Mouse (Mus musculus) T-helper 17 cell (primary cell): ENCODE data around the gene Nenf.

ENCODE experiments used
- in situ Hi-C, 2 experiments: fragments of 300-600 bp; cut with MboI, MseI; formaldehyde crosslinking; loops; 1 replicate in 1 of 2; 2 replicates in 1 of 2; pipeline ENCODE4 v1.15.1; 2025; ENCODE audit warnings: high pct_unique_total_duplicates in 2 of 2

The Nenf gene

DNA sequence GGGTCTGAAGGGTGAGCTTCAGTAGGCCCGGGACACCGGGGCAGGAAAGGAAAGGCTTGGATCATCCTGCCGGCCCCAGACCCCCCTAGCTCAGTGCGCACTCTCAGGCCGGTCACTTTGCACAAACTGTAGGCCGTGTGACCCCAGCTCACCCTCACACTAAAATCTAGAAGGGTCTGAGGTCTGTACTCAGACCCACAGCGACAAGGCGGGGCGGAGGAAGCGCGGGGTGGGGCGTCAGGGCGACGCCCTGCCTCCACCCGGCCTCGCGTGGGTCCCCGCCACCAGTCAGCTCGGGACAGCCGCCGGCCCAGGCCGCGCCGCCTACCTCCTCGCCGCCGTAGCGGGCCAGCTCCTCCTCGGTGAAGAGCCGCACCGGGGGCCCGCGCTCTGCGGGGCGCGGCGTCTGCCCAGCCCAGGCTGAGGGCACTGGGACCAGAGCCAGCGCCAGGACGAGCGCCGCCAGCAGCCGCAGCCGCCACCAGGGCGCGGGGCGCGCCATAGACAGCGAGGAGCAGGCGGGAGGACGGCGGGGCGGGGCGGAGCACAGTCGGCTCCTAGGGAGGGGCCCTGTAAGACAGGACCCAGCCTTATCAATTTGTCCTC is at the start of gene Nenf:
Gene Nenf, minus strand, starts transcription at position 604 of the 606 bp plus-strand sequence.
- in situ Hi-C loops = loop anchor here in 1 of 2 experiments (5.0 kb wide), 1 partner anchor 1445 kb away; no protein-coding TSS in a partner anchor

- in situ Hi-C loops = no loop called here
Measured at GRCm38 (mm10) chr1:191364477-191364876, 46.5 kb upstream of the Nenf start.

DNA sequence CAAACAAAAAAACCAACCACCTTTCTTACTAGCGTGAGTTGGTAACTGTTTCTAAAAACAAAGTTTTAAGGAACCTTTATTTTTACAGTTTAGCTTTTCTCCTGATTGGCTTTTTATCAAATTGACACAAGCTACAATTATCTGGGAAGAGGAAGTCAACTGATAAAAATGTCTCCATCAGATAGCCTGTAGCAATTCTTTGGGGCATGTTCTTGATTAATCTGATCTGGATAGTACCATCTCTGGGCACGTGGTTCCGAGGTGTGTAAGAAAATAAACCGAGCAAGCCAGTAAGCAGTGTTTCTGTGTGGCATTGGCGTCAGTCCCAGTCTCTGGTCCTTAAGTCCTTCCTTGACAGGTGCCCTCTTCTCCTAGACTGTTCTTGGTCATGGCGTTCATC is 44.4 kb upstream of the Nenf start:
- in situ Hi-C loops = no loop called here

DNA sequence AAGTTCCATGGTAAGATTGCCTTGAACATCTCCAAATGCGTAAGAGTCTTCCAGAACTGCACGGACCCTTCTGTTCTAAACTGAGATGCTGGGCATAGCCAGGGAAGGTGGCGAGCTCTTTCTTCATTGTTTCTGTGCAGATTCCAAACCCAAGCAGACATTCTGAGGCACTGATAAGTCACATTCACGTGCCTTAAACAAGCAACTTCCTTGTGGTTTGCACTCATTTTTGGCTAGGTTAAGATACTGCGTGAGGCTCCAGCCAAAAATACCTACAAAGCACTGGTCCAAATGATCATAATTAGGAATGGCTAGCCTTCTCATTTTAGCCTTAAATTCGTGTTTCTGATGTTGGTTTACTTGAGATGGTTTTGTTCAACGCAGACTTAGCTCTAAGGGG is 41.5 kb upstream of the Nenf start:
- in situ Hi-C loops = no loop called here

GRCm38 (mm10) chr1:191356936-191357335 is 38.9 kb upstream of the Nenf start:
- in situ Hi-C loops = no loop called here

- in situ Hi-C loops = no loop called here
Measured at GRCm38 (mm10) chr1:191353836-191354235, 35.8 kb upstream of the Nenf start.

DNA sequence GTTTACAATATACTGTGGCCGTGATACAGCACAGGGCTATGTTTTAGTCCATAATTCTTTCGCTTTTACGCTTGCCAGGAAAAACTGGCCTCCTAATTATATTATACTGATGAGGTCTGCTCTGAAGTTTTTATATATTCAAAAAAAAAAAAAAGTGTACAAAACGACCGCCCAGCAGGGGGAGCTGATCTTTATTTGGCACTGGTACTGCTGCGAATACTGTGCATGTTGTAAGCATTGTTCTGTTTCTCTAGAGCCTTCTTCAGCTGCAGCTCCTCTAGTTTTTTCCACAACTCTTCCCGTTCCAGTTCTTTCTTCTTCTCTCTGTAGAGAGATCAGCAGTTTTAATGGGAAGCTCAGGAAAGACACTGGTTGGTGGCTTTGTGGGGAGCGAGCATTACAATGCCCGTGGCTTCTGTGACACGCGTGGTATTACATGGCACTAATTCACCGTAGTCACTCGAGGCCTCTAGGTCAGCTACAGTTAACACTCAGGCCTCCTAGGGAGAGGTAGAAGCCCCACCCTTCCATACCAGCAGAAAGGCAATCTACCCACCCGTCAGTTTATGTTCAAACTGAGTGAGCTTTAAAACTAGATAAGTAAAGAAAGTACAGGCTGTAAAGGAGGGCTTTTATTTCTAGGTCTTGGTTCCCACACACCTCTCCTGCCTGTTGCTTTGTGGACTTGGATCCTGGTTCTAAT is 34.9 kb upstream of the Nenf start:
- in situ Hi-C loops = no loop called here

DNA sequence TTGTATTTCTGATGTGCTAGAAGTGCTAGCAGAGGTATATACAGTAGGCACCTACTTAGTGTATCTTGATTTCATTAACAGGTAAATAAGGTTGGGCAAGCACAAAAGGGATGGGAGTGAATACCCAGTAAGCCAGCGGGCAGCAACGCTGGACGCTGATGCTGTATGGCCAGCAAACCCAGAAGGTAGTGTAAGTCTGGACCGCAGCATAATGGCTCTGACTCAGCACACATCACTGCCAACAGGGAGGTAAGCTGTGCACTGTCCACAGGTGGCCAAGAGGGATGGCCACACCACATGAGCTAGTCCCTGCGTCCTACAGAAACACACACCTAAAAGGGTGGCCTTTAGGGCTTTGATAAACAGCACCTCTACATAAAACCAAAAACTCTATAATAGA is 32.4 kb upstream of the Nenf start:
- in situ Hi-C loops = no loop called here

GRCm38 (mm10) chr1:191349486-191350037 is 31.6 kb upstream of the Nenf start:
- in situ Hi-C loops = loop anchor here in 1 of 2 experiments (25.0 kb wide), 2 partner anchors 188 to 463 kb away; partner anchors contain the start of gene Nek2

DNA sequence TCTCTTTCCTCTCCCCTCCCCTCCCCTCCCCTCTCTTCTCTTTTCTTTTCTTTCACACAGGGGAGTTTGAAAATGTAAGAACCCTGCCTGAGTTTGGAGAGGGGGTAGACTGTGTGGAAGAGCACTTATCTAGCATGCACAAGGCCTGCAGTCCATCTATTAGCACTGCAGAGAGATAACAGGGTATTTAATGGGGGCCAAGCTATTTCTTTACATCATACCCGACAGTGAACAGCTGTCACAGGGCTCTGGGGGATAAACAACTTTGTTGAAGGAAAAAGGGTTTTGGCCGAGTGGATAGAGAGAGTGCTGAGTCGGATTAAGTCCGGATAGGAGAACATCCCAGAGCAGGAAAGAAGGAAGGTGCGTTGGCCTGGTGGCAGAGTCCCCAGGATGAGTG is 31.0 kb upstream of the Nenf start:
- in situ Hi-C loops = loop anchor here in 1 of 2 experiments (25.0 kb wide), 2 partner anchors 188 to 463 kb away; partner anchors contain the start of gene Nek2

GRCm38 (mm10) chr1:191348592-191348991 is 30.6 kb upstream of the Nenf start:
- in situ Hi-C loops = loop anchor here in 1 of 2 experiments (25.0 kb wide), 2 partner anchors 189 to 464 kb away; partner anchors contain the start of gene Nek2

GRCm38 (mm10) chr1:191347602-191348001 is 29.6 kb upstream of the Nenf start:
- in situ Hi-C loops = loop anchor here in 1 of 2 experiments (25.0 kb wide), 2 partner anchors 190 to 465 kb away; partner anchors contain the start of gene Nek2

DNA sequence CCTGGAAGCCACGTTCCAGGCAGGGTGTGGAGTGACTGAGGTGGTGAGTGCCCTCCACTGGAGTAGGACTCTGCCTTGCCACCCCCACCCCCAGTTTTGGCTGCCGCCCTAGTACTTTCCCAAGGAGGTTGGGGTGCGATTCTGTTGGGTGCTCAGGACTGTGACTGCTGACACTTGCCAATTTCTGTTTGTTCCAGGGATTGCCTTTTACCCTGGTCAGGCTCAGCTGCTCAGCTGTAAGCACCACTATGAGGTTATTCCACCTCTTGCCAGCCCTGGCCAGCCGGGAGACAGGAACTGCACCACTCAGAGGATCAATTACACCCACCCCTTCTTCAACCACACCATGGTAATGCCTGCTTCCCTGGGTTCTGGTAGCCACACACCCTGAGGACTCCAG is 22.5 kb upstream of the Nenf start:
- in situ Hi-C loops = loop anchor here in 1 of 2 experiments (25.0 kb wide), 2 partner anchors 197 to 472 kb away; partner anchors contain the start of gene Nek2

DNA sequence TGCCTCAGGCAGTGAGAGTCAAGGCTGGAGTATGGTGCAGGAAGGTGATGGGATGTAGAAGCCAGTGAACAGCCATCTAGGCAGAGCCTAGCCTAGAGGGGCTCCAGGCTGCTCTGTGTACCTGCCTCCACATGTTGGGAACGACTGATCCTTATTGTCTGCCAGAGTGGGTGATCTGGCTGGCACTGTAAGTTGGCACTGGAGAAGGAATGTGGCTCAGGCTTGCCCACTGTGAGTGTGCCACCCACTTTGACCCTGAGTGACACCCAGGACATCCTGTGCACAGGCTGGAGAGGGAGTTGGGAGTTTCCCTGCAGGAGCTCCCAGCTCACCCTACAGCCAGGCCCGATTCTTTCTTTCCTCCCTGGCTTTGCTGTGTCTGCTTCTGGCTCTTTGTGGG is 21.9 kb upstream of the Nenf start:
- in situ Hi-C loops = loop anchor here in 1 of 2 experiments (25.0 kb wide), 2 partner anchors 197 to 472 kb away; partner anchors contain the start of gene Nek2

GRCm38 (mm10) chr1:191334500-191334899 is 16.5 kb upstream of the Nenf start:
- in situ Hi-C loops = loop anchor here in 1 of 2 experiments (25.0 kb wide), 2 partner anchors 203 to 478 kb away; partner anchors contain the start of gene Nek2

DNA sequence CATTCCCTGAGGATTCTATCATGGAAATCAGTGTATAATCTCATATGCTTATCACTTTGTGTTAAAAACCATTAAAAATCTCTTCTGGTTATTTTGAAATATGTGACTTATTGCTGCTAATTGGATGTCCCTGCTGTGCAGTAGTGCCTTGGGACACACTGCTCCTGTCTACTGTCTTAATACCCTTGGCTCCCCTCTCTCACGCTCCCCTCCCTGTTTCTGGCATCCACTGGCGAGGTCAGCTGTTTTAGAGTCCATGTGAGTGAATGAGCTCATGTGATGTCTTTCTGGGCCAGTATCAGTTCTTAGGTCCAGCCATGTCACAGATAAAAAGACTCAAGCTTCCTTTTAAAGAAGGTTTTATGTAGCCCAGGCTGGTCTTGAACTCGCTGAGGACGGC is 12.4 kb upstream of the Nenf start:
- in situ Hi-C loops = loop anchor here in 1 of 2 experiments (25.0 kb wide), 2 partner anchors 207 to 482 kb away; partner anchors contain the start of gene Nek2

DNA sequence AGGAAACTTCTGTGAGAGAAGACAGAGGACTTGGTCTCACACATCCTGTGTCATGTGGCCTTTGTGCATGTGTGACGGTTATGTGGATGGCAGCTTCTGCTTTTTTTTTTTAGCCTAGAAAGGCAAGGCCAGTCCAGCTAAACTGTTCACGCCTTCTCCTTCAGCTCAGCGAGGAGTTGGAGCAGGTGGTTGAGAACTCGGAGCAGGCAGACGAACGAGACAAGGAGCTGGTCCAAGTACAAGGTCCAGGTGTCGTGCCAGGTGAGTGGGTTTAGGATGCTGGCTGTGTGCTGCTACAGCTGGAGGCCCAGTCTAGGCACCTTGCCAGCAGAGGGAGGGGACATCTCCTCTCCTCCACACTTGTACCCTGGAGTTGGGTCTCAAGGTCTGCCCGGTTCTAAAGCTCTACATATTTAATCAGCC is 10.0 kb upstream of the Nenf start:
- in situ Hi-C loops = loop anchor here (10.0 to 25.0 kb wide), 3 partner anchors 209 to 497 kb away; partner anchors contain the start of gene Nek2 (in 2 of the 2)

DNA sequence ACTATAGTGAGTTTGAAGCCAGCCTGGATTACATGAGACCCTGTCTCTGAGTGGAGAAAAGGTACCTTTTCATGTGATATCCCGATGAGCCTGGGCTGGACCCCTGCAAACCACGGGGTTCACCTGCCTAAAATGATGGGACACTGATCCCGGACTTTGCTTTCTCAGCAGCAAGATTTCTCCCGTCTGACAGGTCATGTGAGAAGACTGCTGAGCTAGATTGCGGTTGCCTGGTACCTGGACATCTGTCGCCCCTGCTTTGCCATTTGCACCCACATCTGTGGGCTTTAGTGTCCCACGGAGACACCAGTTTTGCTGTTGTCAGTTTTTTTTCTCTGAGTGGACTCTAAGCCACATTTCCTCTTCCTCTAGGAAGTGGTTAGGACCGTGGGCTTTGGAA is 9.3 kb upstream of the Nenf start:
- in situ Hi-C loops = loop anchor here (10.0 to 25.0 kb wide), 3 partner anchors 210 to 498 kb away; partner anchors contain the start of gene Nek2 (in 2 of the 2)

DNA sequence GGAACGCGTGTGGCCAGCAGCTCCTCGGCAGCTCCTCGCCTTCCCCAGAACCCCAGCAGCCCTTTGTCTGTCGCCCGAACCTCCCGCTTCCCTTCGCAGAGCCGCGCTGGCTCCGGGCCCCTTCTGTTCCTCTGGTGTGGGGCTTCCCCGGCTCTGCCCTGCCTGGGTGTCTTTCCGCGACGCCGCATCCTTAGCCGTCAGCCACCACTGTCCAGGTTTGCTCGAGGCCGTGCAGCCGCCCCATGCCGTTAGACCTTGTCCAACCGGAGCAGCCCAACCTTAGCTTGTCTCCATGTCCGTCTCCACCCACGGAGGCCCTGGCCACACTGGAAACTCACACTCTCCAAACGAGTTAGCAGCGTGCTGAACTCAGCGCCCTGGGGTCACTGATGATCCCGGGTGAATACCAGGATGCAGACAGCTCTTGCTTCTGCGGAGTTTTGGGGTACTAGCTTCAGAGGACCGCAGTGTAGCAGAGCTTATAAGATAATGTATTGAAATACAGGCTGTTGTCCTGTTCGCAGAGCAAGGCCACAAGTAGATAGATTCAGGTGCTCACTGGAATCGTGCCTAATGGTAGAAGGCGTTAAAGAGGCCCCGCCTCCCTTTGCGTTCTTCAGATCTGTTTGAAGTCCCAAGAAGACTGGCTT is 8.4 kb upstream of the Nenf start:
- in situ Hi-C loops = loop anchor here (10.0 to 25.0 kb wide), 3 partner anchors 211 to 498 kb away; partner anchors contain the start of gene Nek2 (in 2 of the 2)

- in situ Hi-C loops = loop anchor here (10.0 to 25.0 kb wide), 3 partner anchors 212 to 499 kb away; partner anchors contain the start of gene Nek2 (in 2 of the 2)
Measured at GRCm38 (mm10) chr1:191325726-191326232, 7.8 kb upstream of the Nenf start, which contains the start of gene Tmem206. TSS of gene Tmem206 (plus strand) at chr1:191325912.
